Mouse (Mus musculus): ENCODE data around the gene Mepce. TPM values are rescaled to one million over a fixed set of nuclear protein-coding genes. Genes with fewer than 3 reads are reported as not detected.

The Mepce gene
- polyA plus RNA-seq, 1 experiment from 2014 or later = 5.8 TPM

DNA sequence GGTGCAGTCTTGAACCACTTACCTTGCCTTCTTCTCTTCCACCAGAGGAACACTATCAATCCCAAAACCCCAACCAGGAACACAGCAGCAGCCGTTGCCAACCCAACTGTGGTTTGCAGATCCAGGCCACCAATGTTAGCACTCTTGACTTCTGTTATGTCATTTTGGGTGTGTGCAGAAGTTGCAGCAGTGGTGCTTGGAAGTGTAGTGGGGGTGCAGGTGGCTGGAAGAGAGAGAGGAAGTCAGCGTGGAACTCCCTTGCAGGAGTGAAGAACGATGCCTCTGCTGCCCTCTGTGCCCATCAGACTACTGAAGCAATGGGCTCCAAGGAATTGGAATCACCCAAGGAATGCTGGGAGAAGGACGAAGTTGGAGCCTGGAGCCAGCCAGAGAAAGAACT lies 43.7 kb upstream of the Mepce start:
- no peak for TF ChIP-seq CTCF (IDR thresholded peaks at IDR 0.05; ENCODE audit: low read depth)
- TF ChIP-seq EP300 (optimal IDR thresholded peaks at IDR 0.05) = no peak
- 81% methylated on average over 4 of the region's 4 CpGs for WGBS
- H3K4me2 ChIP-seq (replicated peaks; ENCODE audit: low read depth) = no peak overlapping the region
- H3K9ac ChIP-seq (ENCODE audit: low read length) = no peak overlapping the region
- H3K27ac ChIP-seq (replicated peaks) = no peak overlapping the region
- no peaks in the 10 kb centered on the region for H3K27me3 ChIP-seq (ENCODE audit: control insufficient read depth, insufficient read depth, low read length)
- H3K4me1 ChIP-seq (replicated peaks; ENCODE audit: control insufficient read depth, insufficient read depth) = no peaks in the 10 kb centered on the region
- no peaks in the 10 kb centered on the region for H3K9me3 ChIP-seq (ENCODE audit: control insufficient read depth, low read length)
- no peak for DNase-seq (ENCODE audit: low spot score)
- H3K36me3 ChIP-seq (ENCODE audit: control insufficient read depth, insufficient read depth, low read length) = no peaks in the 10 kb centered on the region
- ATAC-seq (ENCODE audit: low FRiP score, low TSS enrichment) = no peak
- no peak overlapping the region for H3K4me3 ChIP-seq (ENCODE audit: low read depth, low read length)

DNA sequence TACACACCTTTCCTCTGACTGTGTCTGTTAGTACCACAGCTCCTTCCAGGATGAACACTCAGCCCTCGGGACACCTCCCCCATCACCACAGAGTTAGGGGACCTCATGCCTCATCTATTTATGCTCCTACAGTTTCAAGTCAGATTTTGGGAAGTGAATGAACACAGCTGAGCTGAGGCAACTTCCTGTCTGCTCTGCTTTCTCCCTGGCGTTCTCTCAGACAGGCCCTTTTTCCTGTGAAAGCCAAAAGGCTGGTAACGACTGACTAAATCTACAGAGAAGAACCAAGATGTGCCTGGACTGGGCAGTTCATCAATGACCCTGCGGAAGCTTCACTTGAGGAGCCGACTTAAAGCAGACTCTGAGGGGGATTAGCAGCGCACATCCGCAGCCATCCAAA lies 42.8 kb upstream of the Mepce start:
- Histone ChIP-seq H3K9ac (ENCODE audit: low read length) (no peak overlapping the region), H3K9me3 (ENCODE audit: control insufficient read depth, low read length) (no peaks in the 10 kb centered on the region), H3K27me3 (ENCODE audit: control insufficient read depth, insufficient read depth, low read length) (no peaks in the 10 kb centered on the region), H3K4me2 (replicated peaks; ENCODE audit: low read depth) (no peak overlapping the region), H3K27ac (replicated peaks) (no peak overlapping the region), H3K36me3 (ENCODE audit: control insufficient read depth, insufficient read depth, low read length) (no peaks in the 10 kb centered on the region), H3K4me1 (replicated peaks; ENCODE audit: control insufficient read depth, insufficient read depth) (no peaks in the 10 kb centered on the region), H3K4me3 (ENCODE audit: low read depth, low read length) (no peak overlapping the region)
- no peak for TF ChIP-seq CTCF (IDR thresholded peaks at IDR 0.05; ENCODE audit: low read depth)
- no peak for TF ChIP-seq EP300 (optimal IDR thresholded peaks at IDR 0.05)
- WGBS = 69% methylated on average over 7 of the region's 7 CpGs
- DNase-seq (ENCODE audit: low spot score) (no peak), ATAC-seq (ENCODE audit: low FRiP score, low TSS enrichment) (no peak)

DNA sequence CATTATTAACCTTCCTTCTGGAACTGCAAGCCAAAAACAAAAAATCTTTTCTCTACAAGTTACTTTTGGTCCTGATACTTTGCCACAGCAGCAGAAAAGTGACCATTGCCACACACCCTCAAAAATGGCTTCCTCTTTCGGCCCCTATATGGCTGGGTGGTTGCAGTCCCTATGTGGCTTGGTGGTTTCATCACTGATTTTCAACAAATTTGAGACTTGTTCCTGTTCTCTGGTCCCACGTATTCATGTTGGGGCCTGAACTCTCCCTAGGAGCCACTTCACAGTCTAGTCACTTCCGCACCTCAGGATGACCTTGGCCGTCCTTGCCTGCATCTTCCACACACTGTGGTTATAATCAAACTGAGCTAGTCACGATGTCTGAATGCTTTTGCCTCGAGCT lies 41.2 kb upstream of the Mepce start:
- TF ChIP-seq CTCF (IDR thresholded peaks at IDR 0.05; ENCODE audit: low read depth) (no peak), EP300 (optimal IDR thresholded peaks at IDR 0.05) (no peak)

GRCm38 (mm10) chr5:137826421-137826820 lies 39.0 kb upstream of the Mepce start:
- Histone ChIP-seq H3K4me3 (ENCODE audit: low read depth, low read length) (no peak overlapping the region), H3K9ac (ENCODE audit: low read length) (no peak overlapping the region), H3K9me3 (ENCODE audit: control insufficient read depth, low read length) (no peaks in the 10 kb centered on the region), H3K27ac (replicated peaks) (no peak overlapping the region), H3K4me1 (replicated peaks; ENCODE audit: control insufficient read depth, insufficient read depth) (no peaks in the 10 kb centered on the region), H3K27me3 (ENCODE audit: control insufficient read depth, insufficient read depth, low read length) (no peaks in the 10 kb centered on the region), H3K36me3 (ENCODE audit: control insufficient read depth, insufficient read depth, low read length) (no peaks in the 10 kb centered on the region), H3K4me2 (replicated peaks; ENCODE audit: low read depth) (no peak overlapping the region)
- WGBS = 47% methylated on average over 7 of the region's 7 CpGs
- DNase-seq (ENCODE audit: low spot score) = no peak
- ATAC-seq (ENCODE audit: low FRiP score, low TSS enrichment) = no peak
- TF ChIP-seq CTCF (IDR thresholded peaks at IDR 0.05; ENCODE audit: low read depth) = no peak
- no peak for TF ChIP-seq EP300 (optimal IDR thresholded peaks at IDR 0.05)

More for the DNA sequence above, 41.2 kb upstream of the Mepce start:
- no peaks in the 10 kb centered on the region for H3K4me1 ChIP-seq (replicated peaks; ENCODE audit: control insufficient read depth, insufficient read depth)
- H3K27ac ChIP-seq (replicated peaks) = no peak overlapping the region
- H3K9ac ChIP-seq (ENCODE audit: low read length) = no peak overlapping the region
- no peaks in the 10 kb centered on the region for H3K9me3 ChIP-seq (ENCODE audit: control insufficient read depth, low read length)
- WGBS = 83% methylated on average over 6 of the region's 6 CpGs
- DNase-seq (ENCODE audit: low spot score) (no peak), ATAC-seq (ENCODE audit: low FRiP score, low TSS enrichment) (no peak)
- no peaks in the 10 kb centered on the region for H3K36me3 ChIP-seq (ENCODE audit: control insufficient read depth, insufficient read depth, low read length)
- no peak overlapping the region for H3K4me3 ChIP-seq (ENCODE audit: low read depth, low read length)
- H3K4me2 ChIP-seq (replicated peaks; ENCODE audit: low read depth) = no peak overlapping the region
- no peaks in the 10 kb centered on the region for H3K27me3 ChIP-seq (ENCODE audit: control insufficient read depth, insufficient read depth, low read length)

- no peak overlapping the region for H3K27ac ChIP-seq (replicated peaks)
- H3K9me3 ChIP-seq (ENCODE audit: control insufficient read depth, low read length) = no peaks in the 10 kb centered on the region
- no peaks in the 10 kb centered on the region for H3K36me3 ChIP-seq (ENCODE audit: control insufficient read depth, insufficient read depth, low read length)
- no peak overlapping the region for H3K4me3 ChIP-seq (ENCODE audit: low read depth, low read length)
- TF ChIP-seq CTCF (IDR thresholded peaks at IDR 0.05; ENCODE audit: low read depth) = no peak
- TF ChIP-seq EP300 (optimal IDR thresholded peaks at IDR 0.05) = no peak
- 78% methylated on average over 2 of the region's 2 CpGs for WGBS
- no peaks in the 10 kb centered on the region for H3K27me3 ChIP-seq (ENCODE audit: control insufficient read depth, insufficient read depth, low read length)
- DNase-seq (ENCODE audit: low spot score) = no peak
- H3K4me2 ChIP-seq (replicated peaks; ENCODE audit: low read depth) = no peak overlapping the region
- no peaks in the 10 kb centered on the region for H3K4me1 ChIP-seq (replicated peaks; ENCODE audit: control insufficient read depth, insufficient read depth)
- H3K9ac ChIP-seq (ENCODE audit: low read length) = no peak overlapping the region
- ATAC-seq (ENCODE audit: low FRiP score, low TSS enrichment) = no peak
Observed at GRCm38 (mm10) chr5:137825971-137826370, 38.5 kb upstream of the Mepce start.

DNA sequence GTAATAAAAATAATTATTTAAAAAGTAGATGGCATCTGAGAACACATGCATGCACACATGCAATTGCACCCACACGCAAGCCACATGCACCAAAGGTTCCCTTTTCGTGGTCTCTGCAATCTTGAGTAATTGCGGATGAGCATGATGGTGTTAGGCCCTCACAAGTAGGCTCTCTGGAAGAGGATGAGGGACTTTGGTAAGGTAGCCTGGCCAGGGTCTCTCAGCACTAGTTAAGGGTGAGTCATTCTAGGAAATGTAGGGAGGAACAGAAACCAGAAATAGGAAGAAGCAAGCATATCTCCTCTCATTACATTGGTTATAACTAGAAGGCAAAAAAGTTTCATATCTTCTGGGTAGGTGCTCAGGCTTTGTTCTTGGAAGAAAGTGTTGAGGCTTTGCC lies 37.6 kb upstream of the Mepce start:
- TF ChIP-seq CTCF (IDR thresholded peaks at IDR 0.05; ENCODE audit: low read depth) (no peak), EP300 (optimal IDR thresholded peaks at IDR 0.05) (no peak)
- H3K27me3 ChIP-seq (ENCODE audit: control insufficient read depth, insufficient read depth, low read length) = no peaks in the 10 kb centered on the region
- H3K27ac ChIP-seq (replicated peaks) = no peak overlapping the region
- WGBS = 87% methylated on average over 3 of the region's 3 CpGs
- no peaks in the 10 kb centered on the region for H3K9me3 ChIP-seq (ENCODE audit: control insufficient read depth, low read length)
- H3K4me2 ChIP-seq (replicated peaks; ENCODE audit: low read depth) = no peak overlapping the region
- no peak overlapping the region for H3K9ac ChIP-seq (ENCODE audit: low read length)
- no peaks in the 10 kb centered on the region for H3K4me1 ChIP-seq (replicated peaks; ENCODE audit: control insufficient read depth, insufficient read depth)
- ATAC-seq (ENCODE audit: low FRiP score, low TSS enrichment) = no peak
- H3K4me3 ChIP-seq (ENCODE audit: low read depth, low read length) = no peak overlapping the region
- H3K36me3 ChIP-seq (ENCODE audit: control insufficient read depth, insufficient read depth, low read length) = no peaks in the 10 kb centered on the region
- no peak for DNase-seq (ENCODE audit: low spot score)
